Mouse (Mus musculus) heart, adult 8-10 months (tissue): ENCODE data around the gene Wdr11. TPM values are rescaled to one million over a fixed set of nuclear protein-coding genes. Genes with fewer than 3 reads are reported as not detected.

Experiments used
- DNase-seq: peaks from one replicate; pipeline ENCODE4 v3.0.0; 2022; ENCODE audit warnings: low spot score
- total RNA-seq, 4 experiments: library from RNA; stranded (reverse); gene quantifications; 2 replicates each; pipeline ENCODE4 v1.2.4; 2022

Wdr11 gene
- total RNA-seq, 4 experiments from 2014 or later = 19.5 to 22.5 (median 22.2) TPM

- DNase-seq = no peak
Observed at GRCm38 (mm10) chr7:129680534-129681210, 89.0 kb downstream of the Wdr11 start.

- DNase-seq = no peak
Observed at GRCm38 (mm10) chr7:129682525-129682924, 90.9 kb downstream of the Wdr11 start.

GRCm38 (mm10) chr7:129685326-129685725 is 93.7 kb downstream of the Wdr11 start:
- DNase-seq = no peak
